Mouse (Mus musculus): ENCODE data around the gene Exoc6b. TPM values are rescaled to one million over a fixed set of nuclear protein-coding genes. Genes with fewer than 3 reads are reported as not detected.

Gene Exoc6b
- polyA plus RNA-seq, 1 experiment from 2014 or later = 30.2 TPM

- Histone ChIP-seq H3K9me3 (peaks cover 10% of the 10 kb centered on the region; the same call in 1 of the 2 replicates), H3K4me1 (replicated peaks) (no peaks in the 10 kb centered on the region), H3K27ac (no peak overlapping the region), H3K4me3 (no peak overlapping the region), H3K36me3 (peaks cover 4% of the 10 kb centered on the region; the same call in 1 of the 2 replicates), H3K27me3 (ENCODE audit: insufficient read depth, poor library complexity, severe bottlenecking) (no peaks in the 10 kb centered on the region)
- peak; percentile 26 for DNase-seq (ENCODE audit: low spot score)
- 86% methylated on average over 7 of the region's 7 CpGs for WGBS
Measured at GRCm38 (mm10) chr6:84674136-84674535, 395.2 kb downstream of the Exoc6b start.

GRCm38 (mm10) chr6:84661451-84662112, 407.7 kb downstream of the Exoc6b start:
- no peak overlapping the region for H3K4me3 ChIP-seq
- no peaks in the 10 kb centered on the region for H3K27me3 ChIP-seq (ENCODE audit: insufficient read depth, poor library complexity, severe bottlenecking)
- no peaks in the 10 kb centered on the region; the same call in 1 of the 2 replicates for H3K4me1 ChIP-seq (replicated peaks)
- H3K9me3 ChIP-seq = no peaks in the 10 kb centered on the region
- no peak overlapping the region for H3K27ac ChIP-seq
- DNase-seq (ENCODE audit: low spot score) = no peak
- 78% methylated on average over 2 of the region's 2 CpGs for WGBS
- no peaks in the 10 kb centered on the region for H3K36me3 ChIP-seq

GRCm38 (mm10) chr6:84660982-84661381, 408.3 kb downstream of the Exoc6b start:
- 92% methylated on average over 1 of the region's 1 CpGs for WGBS
- DNase-seq (ENCODE audit: low spot score) = no peak
- H3K27me3 ChIP-seq (ENCODE audit: insufficient read depth, poor library complexity, severe bottlenecking) = no peaks in the 10 kb centered on the region
- H3K4me3 ChIP-seq = no peak overlapping the region
- no peak overlapping the region for H3K27ac ChIP-seq
- no peaks in the 10 kb centered on the region for H3K9me3 ChIP-seq
- H3K4me1 ChIP-seq (replicated peaks) = no peaks in the 10 kb centered on the region; the same call in 1 of the 2 replicates
- H3K36me3 ChIP-seq = no peaks in the 10 kb centered on the region

- 64% methylated on average over 1 of the region's 1 CpGs for WGBS
- H3K4me3 ChIP-seq = no peak overlapping the region
Measured at GRCm38 (mm10) chr6:84657091-84657490, 412.2 kb downstream of the Exoc6b start.

GRCm38 (mm10) chr6:84656680-84657079, 412.6 kb downstream of the Exoc6b start:
- H3K27ac ChIP-seq = no peak overlapping the region
- H3K27me3 ChIP-seq (ENCODE audit: insufficient read depth, poor library complexity, severe bottlenecking) = no peaks in the 10 kb centered on the region
- no peaks in the 10 kb centered on the region; the same call in 1 of the 2 replicates for H3K4me1 ChIP-seq (replicated peaks)
- H3K36me3 ChIP-seq = no peaks in the 10 kb centered on the region
- no peak overlapping the region for H3K4me3 ChIP-seq
- DNase-seq (ENCODE audit: low spot score) = no peak
- no peaks in the 10 kb centered on the region for H3K9me3 ChIP-seq
- 58% methylated on average over 2 of the region's 2 CpGs for WGBS

More at GRCm38 (mm10) chr6:84657091-84657490, 412.2 kb downstream of the Exoc6b start:
- no peaks in the 10 kb centered on the region; the same call in 1 of the 2 replicates for H3K4me1 ChIP-seq (replicated peaks)
- H3K9me3 ChIP-seq = no peaks in the 10 kb centered on the region
- no peaks in the 10 kb centered on the region for H3K36me3 ChIP-seq
- DNase-seq (ENCODE audit: low spot score) = no peak
- H3K27ac ChIP-seq = no peak overlapping the region
- H3K27me3 ChIP-seq (ENCODE audit: insufficient read depth, poor library complexity, severe bottlenecking) = no peaks in the 10 kb centered on the region

- no peak overlapping the region for H3K4me3 ChIP-seq
- H3K36me3 ChIP-seq = no peaks in the 10 kb centered on the region
- no peak for DNase-seq (ENCODE audit: low spot score)
- no peaks in the 10 kb centered on the region; the same call in 1 of the 2 replicates for H3K4me1 ChIP-seq (replicated peaks)
- no peak overlapping the region for H3K27ac ChIP-seq
- 88% methylated on average over 3 of the region's 3 CpGs for WGBS
- no peaks in the 10 kb centered on the region for H3K27me3 ChIP-seq (ENCODE audit: insufficient read depth, poor library complexity, severe bottlenecking)
- H3K9me3 ChIP-seq = no peaks in the 10 kb centered on the region
Measured at GRCm38 (mm10) chr6:84651902-84652301, 417.4 kb downstream of the Exoc6b start.

- 85% methylated on average over 4 of the region's 4 CpGs for WGBS
- no peaks in the 10 kb centered on the region for H3K27me3 ChIP-seq (ENCODE audit: insufficient read depth, poor library complexity, severe bottlenecking)
- no peak overlapping the region for H3K27ac ChIP-seq
- no peak overlapping the region for H3K4me3 ChIP-seq
- H3K9me3 ChIP-seq = no peaks in the 10 kb centered on the region
- no peak for DNase-seq (ENCODE audit: low spot score)
- H3K36me3 ChIP-seq = no peaks in the 10 kb centered on the region
- no peaks in the 10 kb centered on the region for H3K4me1 ChIP-seq (replicated peaks)
Measured at GRCm38 (mm10) chr6:84647197-84647596, 422.1 kb downstream of the Exoc6b start.

- no peaks in the 10 kb centered on the region for H3K9me3 ChIP-seq
- H3K4me3 ChIP-seq = no peak overlapping the region
- no peak for DNase-seq (ENCODE audit: low spot score)
- no peaks in the 10 kb centered on the region for H3K27me3 ChIP-seq (ENCODE audit: insufficient read depth, poor library complexity, severe bottlenecking)
- H3K27ac ChIP-seq = no peak overlapping the region
- H3K36me3 ChIP-seq = no peaks in the 10 kb centered on the region
- WGBS = 85% methylated on average over 2 of the region's 2 CpGs
- H3K4me1 ChIP-seq (replicated peaks) = no peaks in the 10 kb centered on the region
Measured at GRCm38 (mm10) chr6:84646696-84647095, 422.6 kb downstream of the Exoc6b start.

- Histone ChIP-seq H3K27me3 (ENCODE audit: insufficient read depth, poor library complexity, severe bottlenecking) (no peaks in the 10 kb centered on the region), H3K4me1 (replicated peaks) (peaks cover 9% of the 10 kb centered on the region; the same call in 1 of the 2 replicates), H3K27ac (no peak overlapping the region), H3K4me3 (no peak overlapping the region), H3K9me3 (no peaks in the 10 kb centered on the region), H3K36me3 (no peaks in the 10 kb centered on the region)
- WGBS = 85% methylated on average over 4 of the region's 4 CpGs
- no peak for DNase-seq (ENCODE audit: low spot score)
Measured at GRCm38 (mm10) chr6:84641062-84641431, 428.3 kb downstream of the Exoc6b start.

- no peaks in the 10 kb centered on the region for H3K27me3 ChIP-seq (ENCODE audit: insufficient read depth, poor library complexity, severe bottlenecking)
- H3K4me1 ChIP-seq (replicated peaks) = peaks cover 9% of the 10 kb centered on the region; the same call in 1 of the 2 replicates
- DNase-seq (ENCODE audit: low spot score) = no peak
- H3K4me3 ChIP-seq = no peak overlapping the region
- 75% methylated on average over 9 of the region's 9 CpGs for WGBS
- H3K9me3 ChIP-seq = no peaks in the 10 kb centered on the region
- no peaks in the 10 kb centered on the region for H3K36me3 ChIP-seq
- H3K27ac ChIP-seq = no peak overlapping the region
Measured at GRCm38 (mm10) chr6:84640324-84641061, 428.8 kb downstream of the Exoc6b start.

GRCm38 (mm10) chr6:84638206-84638605, 431.1 kb downstream of the Exoc6b start:
- DNase-seq (ENCODE audit: low spot score) = no peak
- H3K27me3 ChIP-seq (ENCODE audit: insufficient read depth, poor library complexity, severe bottlenecking) = no peaks in the 10 kb centered on the region
- no peaks in the 10 kb centered on the region for H3K36me3 ChIP-seq
- H3K4me3 ChIP-seq = no peak overlapping the region
- no peaks in the 10 kb centered on the region for H3K9me3 ChIP-seq
- no peak overlapping the region for H3K27ac ChIP-seq
- H3K4me1 ChIP-seq (replicated peaks) = peaks cover 9% of the 10 kb centered on the region; the same call in 1 of the 2 replicates

GRCm38 (mm10) chr6:84631588-84631987, 437.7 kb downstream of the Exoc6b start:
- Histone ChIP-seq H3K9me3 (no peaks in the 10 kb centered on the region), H3K4me1 (replicated peaks) (no peaks in the 10 kb centered on the region; the same call in 1 of the 2 replicates), H3K27ac (no peak overlapping the region), H3K4me3 (no peak overlapping the region), H3K36me3 (no peaks in the 10 kb centered on the region), H3K27me3 (ENCODE audit: insufficient read depth, poor library complexity, severe bottlenecking) (no peaks in the 10 kb centered on the region)
- no peak for DNase-seq (ENCODE audit: low spot score)
- WGBS = 87% methylated on average over 2 of the region's 2 CpGs

- Histone ChIP-seq H3K4me1 (replicated peaks) (no peaks in the 10 kb centered on the region; the same call in 1 of the 2 replicates), H3K4me3 (no peak overlapping the region), H3K27me3 (ENCODE audit: insufficient read depth, poor library complexity, severe bottlenecking) (no peaks in the 10 kb centered on the region), H3K27ac (no peak overlapping the region), H3K36me3 (no peaks in the 10 kb centered on the region), H3K9me3 (no peaks in the 10 kb centered on the region)
- no peak for DNase-seq (ENCODE audit: low spot score)
- 38% methylated on average over 1 of the region's 1 CpGs for WGBS
Measured at GRCm38 (mm10) chr6:84630276-84630675, 439.0 kb downstream of the Exoc6b start.

Measured in hindbrain, embryonic 10.5 days (tissue).